Mouse (Mus musculus) heart, embryonic 15.5 days (tissue): Measurements from ENCODE around the gene Lrp5. TPM values are rescaled to one million over a fixed set of nuclear protein-coding genes. Genes with fewer than 3 reads are reported as not detected.
"Not testable (repeated sequence)": the region's sequence is repeated elsewhere in the genome, so short reads cannot be mapped to it uniquely, and the experiment has no call there.

Source experiments
- ATAC-seq: fragments of 200-750 bp; cut with Nextera tagmentation; replicated peaks from 2 replicates; pipeline ENCODE4 v1.8.0; 2017; ENCODE audit warnings: low read depth, moderate TSS enrichment; ENCODE audit not compliant: insufficient number of reproducible peaks, insufficient read depth, low FRiP score
- H3K27ac ChIP-seq: fragments of 300-500 bp; sonication (generic); 2 replicates; pipeline ENCODE4 v1.5.1; 2015; ENCODE audit warnings: mild to moderate bottlenecking, inconsistent platforms
- H3K27me3 ChIP-seq: fragments of 300-500 bp; sonication (generic); 2 replicates; pipeline ENCODE4 v1.6.1; 2015; ENCODE audit warnings: inconsistent platforms
- H3K36me3 ChIP-seq: fragments of 300-500 bp; sonication (generic); 2 replicates; pipeline ENCODE4 v1.6.1; 2015; ENCODE audit warnings: mild to moderate bottlenecking, inconsistent platforms
- H3K4me1 ChIP-seq: fragments of 300-500 bp; sonication (generic); replicated peaks from 2 replicates; pipeline ENCODE4 v1.6.1; 2015; ENCODE audit warnings: inconsistent platforms
- H3K4me2 ChIP-seq: fragments of 300-500 bp; sonication (generic); 2 replicates; pipeline ENCODE4 v1.6.1; 2015; ENCODE audit warnings: inconsistent platforms, mild to moderate bottlenecking, moderate library complexity
- H3K4me3 ChIP-seq: fragments of 300-500 bp; sonication (generic); 2 replicates; pipeline ENCODE4 v1.5.1; 2015; ENCODE audit warnings: mild to moderate bottlenecking, inconsistent platforms
- H3K9ac ChIP-seq: fragments of 300-500 bp; sonication (generic); 2 replicates; pipeline ENCODE4 v1.6.1; 2015; ENCODE audit warnings: mild to moderate bottlenecking, inconsistent platforms
- H3K9me3 ChIP-seq: fragments of 300-500 bp; sonication (generic); replicated peaks from 2 replicates; pipeline ENCODE4 v1.6.1; 2016; ENCODE audit warnings: inconsistent platforms
- WGBS: fragments of 180-500 bp; shearing (Covaris S2); methylation state at CpG from one replicate; pipeline ENCODE4 v1.1.7; 2015; ENCODE audit warnings: mixed read lengths; 5-methylcytosine and 5-hydroxymethylcytosine counted together
- polyA plus RNA-seq: library from polyadenylated mRNA; unstranded; fragments of >200 nt; fragmentation: Nextera tagmentation; extraction: Ambion mirVana; gene quantifications from 2 replicates; pipeline ENCODE4 v1.2.1, GENCODE M21; 2015

The Lrp5 gene
- polyA plus RNA-seq, 1 experiment from 2014 or later, result 3.0 TPM

DNA sequence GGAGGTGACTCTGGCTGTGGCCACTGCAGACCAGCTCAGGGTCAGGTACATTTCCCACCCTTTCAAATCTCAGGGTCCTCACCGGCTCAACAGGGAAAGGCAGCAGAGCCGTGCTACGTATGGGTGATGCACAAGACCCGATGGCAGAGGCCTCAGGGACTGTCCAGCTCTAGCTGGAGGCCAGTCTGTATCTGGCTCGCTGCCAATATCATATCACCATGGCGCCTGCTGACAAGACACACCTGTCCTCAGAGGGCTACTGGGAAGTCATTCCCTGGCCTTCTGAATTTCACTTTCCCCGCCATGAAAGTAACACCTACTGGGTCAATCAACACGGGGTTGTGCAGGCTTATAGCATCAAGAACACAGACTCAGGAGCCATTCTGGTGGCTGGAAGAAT is 74.6 kb downstream of the Lrp5 start:
- peaks cover 27% of the 10 kb centered on the region for H3K36me3 ChIP-seq
- 55% methylated on average over 8 of the region's 8 CpGs for WGBS

DNA sequence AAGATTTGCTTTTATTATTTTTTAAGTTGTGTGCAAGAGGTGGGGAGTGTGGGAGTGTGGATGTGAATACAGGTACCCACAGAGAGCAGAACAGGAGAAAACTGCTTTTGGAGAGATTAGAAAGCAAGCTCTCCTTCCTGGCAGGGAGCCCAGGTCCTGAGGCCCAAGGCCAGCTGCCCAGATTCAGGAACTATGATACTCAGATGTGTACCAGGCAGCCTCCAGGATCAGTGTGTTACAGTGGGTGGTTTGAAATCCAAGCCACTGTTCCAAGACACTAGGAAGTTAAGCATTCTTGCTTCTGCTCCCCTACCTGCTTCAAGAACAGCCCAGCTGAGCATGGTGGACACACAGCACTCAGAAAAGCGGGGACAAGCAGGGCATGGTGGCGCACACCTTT is 75.5 kb downstream of the Lrp5 start:
- H3K4me3 ChIP-seq, result no peak overlapping the region
- no peak overlapping the region for H3K4me2 ChIP-seq
- 94% methylated on average over 2 of the region's 2 CpGs for WGBS
- H3K27ac ChIP-seq, result peak overlapping the region; percentile 3; the same call in 1 of the 2 replicates
- H3K9me3 ChIP-seq, result no peaks in the 10 kb centered on the region
- peaks cover 27% of the 10 kb centered on the region for H3K36me3 ChIP-seq
- no peak overlapping the region for H3K9ac ChIP-seq
- H3K27me3 ChIP-seq, result no peaks in the 10 kb centered on the region
- peaks cover 14% of the 10 kb centered on the region for H3K4me1 ChIP-seq
- no peak for ATAC-seq

More for the DNA sequence above, 74.6 kb downstream of the Lrp5 start:
- ATAC-seq, result no peak
- no peaks in the 10 kb centered on the region for H3K27me3 ChIP-seq
- peaks cover 14% of the 10 kb centered on the region for H3K4me1 ChIP-seq
- no peaks in the 10 kb centered on the region for H3K9me3 ChIP-seq
- H3K27ac ChIP-seq, result no peak overlapping the region
- H3K4me2 ChIP-seq, result no peak overlapping the region
- no peak overlapping the region for H3K9ac ChIP-seq
- no peak overlapping the region for H3K4me3 ChIP-seq

DNA sequence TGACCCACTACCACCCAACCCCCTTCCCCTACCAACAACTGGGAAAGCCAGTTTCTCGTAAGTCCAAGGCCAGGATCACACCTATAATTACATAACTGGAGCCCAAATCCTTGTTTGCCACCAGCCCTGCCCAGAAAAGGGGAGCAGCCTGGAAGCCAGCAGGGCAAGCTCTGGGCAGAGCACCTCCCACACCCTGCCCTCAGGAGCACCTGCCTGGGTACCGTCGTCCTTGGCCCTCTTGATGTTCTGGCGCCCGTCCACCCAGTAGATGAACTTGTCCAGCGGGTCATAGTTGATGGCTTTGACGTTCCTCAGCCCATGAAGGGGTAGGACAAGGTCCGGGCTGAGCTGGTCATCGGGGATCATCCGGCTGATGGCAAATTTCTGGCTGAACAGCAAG is 76.5 kb downstream of the Lrp5 start:
- H3K9ac ChIP-seq, result no peak overlapping the region
- ATAC-seq, result no peak
- no peak overlapping the region for H3K4me2 ChIP-seq
- H3K4me3 ChIP-seq, result no peak overlapping the region
- H3K27me3 ChIP-seq, result no peaks in the 10 kb centered on the region
- H3K27ac ChIP-seq, result no peak overlapping the region
- H3K36me3 ChIP-seq, result peaks cover 26% of the 10 kb centered on the region
- peaks cover 14% of the 10 kb centered on the region for H3K4me1 ChIP-seq
- 81% methylated on average over 10 of the region's 10 CpGs for WGBS
- no peaks in the 10 kb centered on the region for H3K9me3 ChIP-seq

DNA sequence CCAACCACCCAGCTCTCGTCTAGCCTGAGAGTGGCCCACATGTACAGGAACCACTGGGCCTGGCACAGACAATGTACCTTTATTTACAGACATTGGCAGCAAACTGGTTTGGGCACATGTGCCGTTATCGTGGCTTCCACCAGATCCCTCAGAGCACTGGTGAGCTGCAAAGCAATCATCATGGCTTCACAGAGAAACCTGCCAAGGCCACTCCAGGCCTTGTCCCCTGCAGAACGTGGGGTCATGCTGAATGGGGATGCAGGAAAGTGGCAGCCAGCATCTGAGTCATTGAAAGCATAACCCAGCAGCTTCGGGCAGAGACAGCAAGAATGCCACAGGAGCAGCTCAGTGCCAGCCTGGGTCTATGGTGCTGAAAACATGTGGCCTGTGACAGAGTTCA is 92.0 kb downstream of the Lrp5 start:
- H3K9me3 ChIP-seq, result no peaks in the 10 kb centered on the region
- H3K4me2 ChIP-seq, result no peak overlapping the region
- ATAC-seq, result no peak
- no peak overlapping the region for H3K4me3 ChIP-seq
- H3K27ac ChIP-seq, result no peak overlapping the region
- WGBS, result 82% methylated on average over 5 of the region's 5 CpGs
- H3K27me3 ChIP-seq, result no peaks in the 10 kb centered on the region
- H3K4me1 ChIP-seq, result no peaks in the 10 kb centered on the region
- no peak overlapping the region for H3K9ac ChIP-seq
- peaks cover 58% of the 10 kb centered on the region for H3K36me3 ChIP-seq

DNA sequence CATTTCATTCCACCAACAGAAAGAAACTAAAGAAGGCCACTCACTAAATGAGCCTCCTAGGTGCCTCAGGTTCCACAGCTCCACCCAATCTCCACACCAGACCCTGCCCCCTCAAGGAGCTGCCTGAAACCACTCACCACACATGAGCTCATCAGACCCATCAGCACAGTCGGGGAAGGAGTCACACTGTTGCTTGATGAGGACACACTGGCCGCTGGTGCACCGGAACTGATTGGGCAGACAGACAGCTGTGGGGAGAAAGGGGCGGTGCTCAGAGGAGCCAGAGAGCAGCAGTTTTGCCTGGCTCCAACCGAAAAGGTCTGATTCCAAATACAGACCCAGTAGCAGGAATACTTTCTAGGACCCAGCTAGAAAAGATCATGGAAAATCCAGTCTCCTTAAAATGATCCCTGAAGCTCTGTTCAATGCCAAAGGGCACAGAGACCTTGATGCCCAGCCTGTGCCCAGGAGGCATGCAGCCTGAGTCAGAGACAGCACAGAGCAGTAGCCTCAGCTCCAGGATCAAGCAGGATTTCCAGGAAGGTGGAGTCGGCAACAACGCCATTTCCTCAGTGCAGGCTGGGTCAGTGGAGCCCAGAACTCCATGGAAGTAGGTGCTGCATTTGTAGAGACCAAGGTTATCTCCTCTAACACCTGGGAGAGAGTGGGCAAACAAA is 92.8 kb downstream of the Lrp5 start:
- 69% methylated on average over 7 of the region's 7 CpGs for WGBS
- Histone ChIP-seq H3K9ac (no peak overlapping the region), H3K4me2 (no peak overlapping the region), H3K9me3 (no peaks in the 10 kb centered on the region), H3K27me3 (no peaks in the 10 kb centered on the region), H3K4me1 (no peaks in the 10 kb centered on the region), H3K27ac (no peak overlapping the region), H3K36me3 (peaks cover 56% of the 10 kb centered on the region), H3K4me3 (no peak overlapping the region)
- ATAC-seq, result no peak

DNA sequence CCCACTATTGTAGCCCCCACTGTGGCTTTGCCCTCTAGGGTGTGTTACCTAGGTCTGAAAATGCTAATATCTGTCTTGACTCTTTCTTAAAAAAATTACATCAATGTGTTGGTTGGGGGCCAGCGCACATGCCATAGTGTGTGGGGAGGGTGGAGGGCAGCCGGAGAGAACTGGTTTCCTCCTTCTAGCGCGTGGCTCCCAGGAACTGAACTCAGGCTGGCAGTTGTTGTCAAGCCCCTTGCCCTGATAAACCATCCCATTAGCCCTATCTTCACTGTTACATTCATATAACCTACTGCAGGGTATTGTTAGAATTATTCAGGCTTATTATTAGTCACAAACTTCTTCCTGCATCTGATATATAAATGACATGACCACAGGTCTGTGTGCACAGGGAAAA is 96.4 kb downstream of the Lrp5 start:
- H3K4me1 ChIP-seq, result no peaks in the 10 kb centered on the region
- no peaks in the 10 kb centered on the region for H3K9me3 ChIP-seq
- H3K9ac ChIP-seq, result no peak overlapping the region
- no peak overlapping the region for H3K4me3 ChIP-seq
- H3K27ac ChIP-seq, result no peak overlapping the region
- 90% methylated on average over 4 of the region's 4 CpGs for WGBS
- H3K27me3 ChIP-seq, result no peaks in the 10 kb centered on the region
- no peak overlapping the region for H3K4me2 ChIP-seq
- no peak for ATAC-seq
- peaks cover 46% of the 10 kb centered on the region for H3K36me3 ChIP-seq

DNA sequence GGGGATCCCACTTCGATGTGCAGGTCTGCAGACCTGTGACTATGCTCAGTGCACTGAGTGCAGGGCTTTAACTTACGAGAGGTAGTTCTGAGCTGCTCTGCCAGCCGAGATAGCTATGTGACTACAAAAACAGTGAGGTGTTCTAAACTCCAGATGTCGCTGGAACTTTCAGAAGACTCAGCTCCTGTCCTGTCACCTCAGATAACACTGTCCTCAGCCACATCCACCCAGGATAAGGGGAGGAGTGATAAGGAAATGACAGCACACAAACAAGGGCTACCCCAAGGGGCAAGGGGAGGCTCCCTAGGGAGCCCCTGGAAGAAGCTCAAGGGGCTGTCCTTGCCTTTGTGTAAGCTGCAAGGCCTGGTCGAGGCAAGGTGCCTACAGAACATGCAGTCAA is 96.8 kb downstream of the Lrp5 start:
- Histone ChIP-seq H3K27me3 (no peaks in the 10 kb centered on the region), H3K36me3 (peaks cover 42% of the 10 kb centered on the region), H3K9ac (no peak overlapping the region), H3K4me3 (no peak overlapping the region), H3K9me3 (no peaks in the 10 kb centered on the region), H3K27ac (no peak overlapping the region), H3K4me1 (no peaks in the 10 kb centered on the region), H3K4me2 (no peak overlapping the region)
- WGBS, result 47% methylated on average over 5 of the region's 5 CpGs
- no peak for ATAC-seq

DNA sequence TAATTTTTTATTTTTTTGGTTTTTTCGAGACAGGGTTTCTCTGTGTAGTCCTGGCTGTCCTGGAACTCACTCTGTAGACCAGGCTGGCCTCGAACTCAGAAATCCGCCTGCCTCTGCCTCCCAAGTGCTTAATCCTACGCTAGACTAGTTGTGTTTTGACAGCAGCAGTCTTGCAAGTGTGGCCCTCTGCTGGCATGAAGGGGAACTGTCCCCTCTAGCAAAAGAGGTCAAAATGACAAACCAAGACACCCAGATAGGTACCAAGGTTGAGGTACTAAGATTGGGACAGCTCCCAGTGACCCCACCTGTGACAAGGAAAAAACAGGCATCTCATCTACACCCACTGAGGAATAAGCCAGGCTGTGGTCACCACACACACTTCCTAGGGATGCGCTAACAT is 98.6 kb downstream of the Lrp5 start:
- not testable (repeated sequence) for H3K4me3 ChIP-seq, ATAC-seq, H3K27ac ChIP-seq, H3K4me2 ChIP-seq, H3K4me1 ChIP-seq, H3K9ac ChIP-seq, H3K9me3 ChIP-seq, H3K27me3 ChIP-seq
- 90% methylated on average over 5 of the region's 5 CpGs for WGBS
- H3K36me3 ChIP-seq, result peaks cover 35% of the 10 kb centered on the region

DNA sequence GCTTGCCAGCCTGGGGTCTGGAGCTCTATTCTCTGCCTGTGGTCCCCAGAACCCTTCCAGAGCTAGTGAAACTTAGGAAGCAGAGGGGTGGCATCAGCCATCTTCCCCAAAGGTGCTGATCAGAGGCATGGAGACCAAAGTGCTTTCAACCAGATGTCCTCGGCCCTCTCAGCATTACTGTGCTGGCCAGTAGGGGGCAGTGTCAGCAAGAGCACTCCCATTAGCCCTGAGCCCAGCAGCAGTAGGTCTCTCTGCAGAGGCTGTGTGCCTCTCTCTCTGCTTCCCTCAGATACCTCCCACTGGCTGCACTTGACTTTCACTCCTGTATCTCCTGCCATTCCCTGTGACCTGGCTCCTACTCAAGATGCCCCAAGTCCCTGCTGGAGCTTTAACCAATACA is 99.8 kb downstream of the Lrp5 start:
- Histone ChIP-seq H3K27ac (no peak overlapping the region), H3K4me1 (no peaks in the 10 kb centered on the region), H3K36me3 (peaks cover 30% of the 10 kb centered on the region), H3K9me3 (no peaks in the 10 kb centered on the region), H3K4me3 (no peak overlapping the region), H3K9ac (no peak overlapping the region), H3K4me2 (no peak overlapping the region), H3K27me3 (no peaks in the 10 kb centered on the region)
- 22% methylated on average over 1 of the region's 1 CpGs for WGBS
- no peak for ATAC-seq

DNA sequence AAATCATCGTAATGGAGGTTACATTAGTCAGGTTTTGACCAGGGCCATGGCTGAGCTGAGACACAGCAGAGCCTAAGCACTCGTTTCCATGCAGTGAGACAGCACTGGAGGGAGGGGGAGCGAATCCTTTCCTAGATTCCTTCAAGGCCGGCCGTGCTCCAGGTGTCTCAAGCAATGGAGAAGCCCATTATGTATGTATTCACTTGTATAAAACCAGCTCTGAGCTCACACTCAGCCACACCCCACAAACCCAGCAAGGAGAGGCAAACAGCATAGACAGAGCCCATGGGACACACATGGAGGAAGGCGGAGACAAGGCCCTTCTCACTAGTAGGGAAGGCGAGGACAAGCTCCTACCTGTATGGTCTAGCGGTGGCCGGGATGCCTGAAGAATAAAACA is 100.3 kb downstream of the Lrp5 start:
- Histone ChIP-seq H3K36me3 (peaks cover 24% of the 10 kb centered on the region), H3K4me2 (no peak overlapping the region), H3K4me1 (no peaks in the 10 kb centered on the region), H3K27ac (no peak overlapping the region), H3K27me3 (no peaks in the 10 kb centered on the region), H3K9ac (no peak overlapping the region), H3K9me3 (no peaks in the 10 kb centered on the region), H3K4me3 (no peak overlapping the region)
- 92% methylated on average over 9 of the region's 9 CpGs for WGBS
- no peak for ATAC-seq

DNA sequence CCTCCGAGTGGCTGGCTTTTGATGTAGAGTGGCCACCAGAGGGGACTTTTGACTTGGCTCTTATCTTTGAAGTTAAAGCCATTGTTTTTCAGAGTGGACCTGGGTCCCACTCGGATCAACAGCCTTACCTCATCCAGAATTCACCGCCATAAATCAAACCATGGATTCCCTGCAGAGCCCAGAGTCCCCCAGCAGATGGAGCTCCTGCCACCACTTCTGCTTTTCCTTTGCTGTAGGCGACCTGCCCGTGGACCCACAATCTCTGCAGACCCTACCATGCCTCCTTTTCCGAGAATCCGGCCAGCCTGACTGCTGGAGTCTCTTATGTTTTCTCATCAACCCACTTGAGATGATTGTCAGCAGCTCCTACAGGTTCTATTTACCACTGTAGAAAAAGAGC is 105.0 kb downstream of the Lrp5 start:
- WGBS, result 20% methylated on average over 7 of the region's 7 CpGs

DNA sequence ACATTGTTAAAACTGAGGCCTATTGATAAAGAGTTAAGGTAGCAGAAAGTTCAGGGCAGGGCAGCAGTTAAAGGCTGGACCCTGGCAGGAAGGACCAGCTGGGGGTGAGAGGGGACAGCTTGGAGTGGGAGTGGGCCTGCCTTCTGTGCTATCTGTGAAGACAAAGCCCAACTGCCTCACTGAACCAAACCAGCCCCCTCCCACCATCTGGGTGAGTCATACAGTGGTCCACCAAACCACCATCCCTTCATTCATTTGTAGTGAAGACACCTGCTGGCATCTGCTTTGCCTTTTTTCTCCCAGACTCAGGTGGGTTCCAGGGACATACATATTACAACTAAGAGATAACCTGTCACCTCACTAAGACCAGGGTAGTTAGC is 108.5 kb downstream of the Lrp5 start:
- H3K9ac ChIP-seq, result no peak overlapping the region
- no peak for ATAC-seq
- H3K36me3 ChIP-seq, result no peaks in the 10 kb centered on the region
- no peaks in the 10 kb centered on the region for H3K9me3 ChIP-seq
- H3K4me1 ChIP-seq, result peaks cover 37% of the 10 kb centered on the region
- no peak overlapping the region for H3K4me3 ChIP-seq
- no peaks in the 10 kb centered on the region for H3K27me3 ChIP-seq
- H3K4me2 ChIP-seq, result 0 out of 2 replicates have a peak overlapping the region, but pooled peaks have one; percentile 1
- H3K27ac ChIP-seq, result peak overlapping the region; percentile 97

More for the DNA sequence above, 105.0 kb downstream of the Lrp5 start:
- 0 out of 2 replicates have a peak overlapping the region, but pooled peaks have one; percentile 3 for H3K9ac ChIP-seq
- ATAC-seq, result no peak
- no peak overlapping the region for H3K4me2 ChIP-seq
- no peaks in the 10 kb centered on the region for H3K9me3 ChIP-seq
- H3K4me1 ChIP-seq, result peaks cover 20% of the 10 kb centered on the region
- peaks cover 12% of the 10 kb centered on the region for H3K36me3 ChIP-seq
- no peak overlapping the region for H3K4me3 ChIP-seq
- H3K27ac ChIP-seq, result no peak overlapping the region
- H3K27me3 ChIP-seq, result no peaks in the 10 kb centered on the region
